Mouse (Mus musculus): ENCODE data around the gene Serpinb1c. TPM values are rescaled to one million over a fixed set of nuclear protein-coding genes. Genes with fewer than 3 reads are reported as not detected.
"Not testable (repeated sequence)": the region's sequence is repeated elsewhere in the genome, so short reads cannot be mapped to it uniquely, and the experiment has no call there.

Gene Serpinb1c
- polyA plus RNA-seq, 1 experiment: not detected

DNA sequence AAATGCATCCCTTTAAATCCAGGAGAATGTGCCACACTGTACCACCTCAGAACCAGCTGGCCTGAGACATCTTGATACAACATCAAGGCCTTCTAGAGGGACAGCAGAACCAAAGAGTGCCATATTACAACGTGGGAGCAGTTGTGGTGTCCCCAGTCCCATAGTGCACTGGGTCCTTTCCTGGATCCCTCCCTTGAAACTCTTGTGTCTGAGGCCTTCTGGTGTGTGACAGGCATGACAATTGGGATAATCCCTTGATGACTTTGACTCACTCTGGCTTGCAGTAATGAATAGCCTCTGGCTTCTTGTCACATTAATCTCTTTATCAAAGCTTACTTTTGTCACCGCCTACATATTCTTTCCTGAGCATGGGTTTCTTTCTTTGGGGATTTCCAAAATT, 31.0 kb downstream of the Serpinb1c start:
- Histone ChIP-seq H3K27ac (ENCODE audit: control insufficient read depth, insufficient read depth, low read length) (no peak overlapping the region), H3K27me3 (ENCODE audit: control insufficient read depth, insufficient read depth, low read length) (no peaks in the 10 kb centered on the region), H3K36me3 (ENCODE audit: control insufficient read depth, insufficient read depth, low read length) (no peaks in the 10 kb centered on the region), H3K4me1 (replicated peaks; ENCODE audit: control insufficient read depth, insufficient read depth, low read length) (no peaks in the 10 kb centered on the region), H3K4me3 (ENCODE audit: control insufficient read depth, insufficient read depth, low read length) (no peak overlapping the region)
- no peak for DNase-seq
- TF ChIP-seq POLR2A (IDR thresholded peaks at IDR 0.05; ENCODE audit: control insufficient read depth, extremely low read depth, insufficient read depth, low read length, poor library complexity) (no peak), CTCF (IDR thresholded peaks at IDR 0.05; ENCODE audit: borderline replicate concordance, control insufficient read depth, extremely low read depth, insufficient read depth, low read length, poor library complexity) (no peak)
- WGBS: 71% methylated on average over 2 of the region's 2 CpGs

DNA sequence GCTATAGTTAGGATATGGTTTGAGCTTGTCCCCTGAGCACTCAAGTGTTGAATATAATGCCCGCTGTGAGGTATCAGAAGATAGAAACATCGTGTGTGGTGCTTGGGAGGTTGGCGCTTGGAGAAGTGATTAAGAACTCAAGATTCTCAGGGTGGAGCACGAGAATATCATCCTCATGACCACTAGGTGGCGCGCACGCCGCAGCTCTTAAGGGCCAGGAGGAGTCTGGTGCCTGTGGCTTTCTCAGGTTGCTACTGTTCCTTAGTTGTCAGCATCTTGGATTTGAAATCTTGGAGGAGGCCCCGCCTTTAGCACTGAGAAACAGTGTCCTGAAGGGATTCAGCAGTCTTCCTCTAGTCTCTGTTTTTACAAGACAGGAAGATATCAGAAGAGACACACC, 31.5 kb downstream of the Serpinb1c start:
- H3K4me1 ChIP-seq (replicated peaks; ENCODE audit: control insufficient read depth, insufficient read depth, low read length): no peaks in the 10 kb centered on the region
- no peak overlapping the region for H3K4me3 ChIP-seq (ENCODE audit: control insufficient read depth, insufficient read depth, low read length)
- H3K36me3 ChIP-seq (ENCODE audit: control insufficient read depth, insufficient read depth, low read length): no peaks in the 10 kb centered on the region
- H3K27me3 ChIP-seq (ENCODE audit: control insufficient read depth, insufficient read depth, low read length): no peaks in the 10 kb centered on the region
- TF ChIP-seq CTCF (IDR thresholded peaks at IDR 0.05; ENCODE audit: borderline replicate concordance, control insufficient read depth, extremely low read depth, insufficient read depth, low read length, poor library complexity) (peak; percentile 91; the same call in 1 of the 2 replicates), POLR2A (IDR thresholded peaks at IDR 0.05; ENCODE audit: control insufficient read depth, extremely low read depth, insufficient read depth, low read length, poor library complexity) (no peak)
- no peak overlapping the region for H3K27ac ChIP-seq (ENCODE audit: control insufficient read depth, insufficient read depth, low read length)
- peak; percentile 68 for DNase-seq
- 5% methylated on average over 9 of the region's 9 CpGs for WGBS

DNA sequence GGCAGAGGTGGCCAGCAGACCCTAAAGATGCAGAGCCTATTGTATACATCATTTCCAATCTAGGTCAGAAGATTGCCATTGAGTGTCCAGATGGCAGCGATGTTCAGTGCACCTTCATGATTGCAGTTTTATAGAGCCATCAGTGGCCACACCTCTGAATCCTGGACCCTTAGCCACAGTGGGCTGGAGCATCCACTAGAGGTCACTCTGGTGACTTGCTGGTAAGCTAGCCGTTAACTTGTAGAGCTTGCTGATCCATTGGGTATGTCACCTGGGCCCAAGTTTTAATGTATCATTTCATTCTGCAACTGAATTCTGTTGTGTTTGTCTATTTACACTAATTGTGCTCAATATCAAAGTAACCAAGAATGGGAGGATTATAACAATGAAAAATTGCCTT, 32.4 kb downstream of the Serpinb1c start:
- Histone ChIP-seq H3K36me3 (ENCODE audit: control insufficient read depth, insufficient read depth, low read length) (no peaks in the 10 kb centered on the region), H3K4me3 (ENCODE audit: control insufficient read depth, insufficient read depth, low read length) (no peak overlapping the region), H3K27ac (ENCODE audit: control insufficient read depth, insufficient read depth, low read length) (no peak overlapping the region), H3K27me3 (ENCODE audit: control insufficient read depth, insufficient read depth, low read length) (no peaks in the 10 kb centered on the region), H3K4me1 (replicated peaks; ENCODE audit: control insufficient read depth, insufficient read depth, low read length) (no peaks in the 10 kb centered on the region)
- whole genome bisulfite sequencing: 66% methylated on average over 2 of the region's 2 CpGs
- TF ChIP-seq CTCF (IDR thresholded peaks at IDR 0.05; ENCODE audit: borderline replicate concordance, control insufficient read depth, extremely low read depth, insufficient read depth, low read length, poor library complexity) (no peak), POLR2A (IDR thresholded peaks at IDR 0.05; ENCODE audit: control insufficient read depth, extremely low read depth, insufficient read depth, low read length, poor library complexity) (no peak)
- DNase-seq: no peak

DNA sequence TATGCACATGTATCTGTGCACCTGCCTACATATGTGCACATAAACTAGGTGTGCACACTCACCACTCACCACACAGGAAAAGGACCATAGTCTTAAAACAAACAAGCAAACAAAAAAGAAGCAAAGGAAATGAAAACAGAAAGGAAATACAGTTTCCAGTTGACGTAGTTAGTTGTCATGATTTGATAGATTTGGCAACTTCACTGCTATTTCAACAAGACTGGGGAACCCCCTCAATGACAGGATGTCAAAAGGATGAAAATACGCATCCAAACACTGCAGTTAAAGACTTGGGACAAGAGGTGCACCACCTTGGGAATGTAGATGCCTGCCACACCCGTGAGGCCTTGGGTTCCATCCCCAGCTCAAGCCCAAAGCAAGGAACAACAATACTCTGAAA, 33.5 kb downstream of the Serpinb1c start:
- DNase-seq: not testable (repeated sequence)
- 89% methylated on average over 3 of the region's 3 CpGs for WGBS

DNA sequence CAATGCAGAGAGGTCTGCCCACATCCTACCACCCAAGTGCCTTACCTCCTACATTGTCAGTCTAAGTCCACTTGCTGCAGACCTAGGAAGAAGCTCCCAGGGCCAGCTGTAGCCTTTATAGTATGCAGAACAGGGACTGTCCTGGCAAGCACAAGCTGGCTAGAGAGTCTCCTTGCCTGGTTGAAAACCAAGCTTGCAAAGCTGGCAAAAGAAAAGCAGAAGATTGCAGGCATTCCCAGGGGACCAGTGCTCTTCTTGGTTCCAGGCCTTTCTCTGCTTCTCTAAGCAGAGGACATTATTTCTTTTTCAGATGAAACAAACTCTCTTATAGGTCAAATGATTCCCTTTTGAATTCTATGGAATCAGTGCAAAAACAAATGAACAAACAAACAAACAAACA, 34.6 kb downstream of the Serpinb1c start:
- no peaks in the 10 kb centered on the region for H3K4me1 ChIP-seq (replicated peaks; ENCODE audit: control insufficient read depth, insufficient read depth, low read length)
- H3K27ac ChIP-seq (ENCODE audit: control insufficient read depth, insufficient read depth, low read length): no peak overlapping the region
- no peak for DNase-seq
- H3K36me3 ChIP-seq (ENCODE audit: control insufficient read depth, insufficient read depth, low read length): no peaks in the 10 kb centered on the region
- H3K27me3 ChIP-seq (ENCODE audit: control insufficient read depth, insufficient read depth, low read length): no peaks in the 10 kb centered on the region
- H3K4me3 ChIP-seq (ENCODE audit: control insufficient read depth, insufficient read depth, low read length): no peak overlapping the region
- TF ChIP-seq CTCF (IDR thresholded peaks at IDR 0.05; ENCODE audit: borderline replicate concordance, control insufficient read depth, extremely low read depth, insufficient read depth, low read length, poor library complexity) (no peak), POLR2A (IDR thresholded peaks at IDR 0.05; ENCODE audit: control insufficient read depth, extremely low read depth, insufficient read depth, low read length, poor library complexity) (no peak)

More for the DNA sequence above, 33.5 kb downstream of the Serpinb1c start:
- not testable (repeated sequence) for H3K27ac ChIP-seq (ENCODE audit: control insufficient read depth, insufficient read depth, low read length); H3K36me3 ChIP-seq (ENCODE audit: control insufficient read depth, insufficient read depth, low read length); H3K4me3 ChIP-seq (ENCODE audit: control insufficient read depth, insufficient read depth, low read length); H3K27me3 ChIP-seq (ENCODE audit: control insufficient read depth, insufficient read depth, low read length); H3K4me1 ChIP-seq (replicated peaks; ENCODE audit: control insufficient read depth, insufficient read depth, low read length)

DNA sequence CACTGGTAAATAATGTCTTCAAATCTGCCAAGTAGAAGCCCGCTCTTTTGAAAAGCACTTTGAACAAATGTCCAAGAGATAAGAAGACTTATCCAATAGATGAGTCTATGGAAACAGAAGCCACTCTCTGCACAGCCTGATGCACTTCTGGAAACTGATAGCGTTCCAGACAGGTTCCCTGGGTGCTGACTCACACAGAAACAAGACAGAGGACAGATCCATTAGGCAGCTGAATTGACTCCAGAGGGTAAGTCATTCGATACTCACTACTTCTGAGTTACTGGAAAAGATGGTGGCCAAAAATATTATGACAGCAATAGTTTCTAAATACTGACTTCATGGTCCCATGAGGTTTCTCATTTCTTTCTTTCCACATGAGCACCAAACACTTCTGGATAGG, 37.2 kb downstream of the Serpinb1c start:
- no peak for TF ChIP-seq POLR2A (IDR thresholded peaks at IDR 0.05; ENCODE audit: control insufficient read depth, extremely low read depth, insufficient read depth, low read length, poor library complexity)

DNA sequence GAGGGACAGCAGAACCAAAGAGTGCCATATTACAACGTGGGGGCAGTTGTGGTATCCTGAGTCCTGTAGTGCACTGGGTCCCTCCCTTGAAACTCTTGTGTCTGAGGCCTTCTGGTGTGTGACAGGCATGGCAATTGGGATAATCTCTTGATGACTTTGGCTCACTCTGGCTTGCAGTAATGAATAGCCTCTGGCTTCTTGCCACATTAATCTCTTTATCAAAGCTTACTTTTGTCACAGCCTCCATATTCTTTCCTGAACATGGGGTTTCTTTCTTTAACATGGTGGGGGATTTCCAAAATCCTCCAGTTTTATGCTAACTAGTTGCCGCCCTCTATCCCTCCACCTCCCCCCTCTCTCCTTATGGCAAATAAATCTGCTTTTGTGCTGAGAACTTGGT, 44.9 kb downstream of the Serpinb1c start:
- no peak for DNase-seq
- TF ChIP-seq CTCF (IDR thresholded peaks at IDR 0.05; ENCODE audit: borderline replicate concordance, control insufficient read depth, extremely low read depth, insufficient read depth, low read length, poor library complexity) (no peak), POLR2A (IDR thresholded peaks at IDR 0.05; ENCODE audit: control insufficient read depth, extremely low read depth, insufficient read depth, low read length, poor library complexity) (no peak)
- no peaks in the 10 kb centered on the region for H3K36me3 ChIP-seq (ENCODE audit: control insufficient read depth, insufficient read depth, low read length)
- peaks cover 6% of the 10 kb centered on the region; the same call in 1 of the 2 replicates for H3K4me1 ChIP-seq (replicated peaks; ENCODE audit: control insufficient read depth, insufficient read depth, low read length)
- H3K4me3 ChIP-seq (ENCODE audit: control insufficient read depth, insufficient read depth, low read length): no peak overlapping the region
- H3K27ac ChIP-seq (ENCODE audit: control insufficient read depth, insufficient read depth, low read length): no peak overlapping the region
- H3K27me3 ChIP-seq (ENCODE audit: control insufficient read depth, insufficient read depth, low read length): no peaks in the 10 kb centered on the region
- 90% methylated on average over 2 of the region's 2 CpGs for WGBS

More for the DNA sequence above, 37.2 kb downstream of the Serpinb1c start:
- H3K4me3 ChIP-seq (ENCODE audit: control insufficient read depth, insufficient read depth, low read length): no peak overlapping the region
- 92% methylated on average over 3 of the region's 3 CpGs for WGBS
- no peaks in the 10 kb centered on the region for H3K4me1 ChIP-seq (replicated peaks; ENCODE audit: control insufficient read depth, insufficient read depth, low read length)
- no peak overlapping the region for H3K27ac ChIP-seq (ENCODE audit: control insufficient read depth, insufficient read depth, low read length)
- no peaks in the 10 kb centered on the region for H3K27me3 ChIP-seq (ENCODE audit: control insufficient read depth, insufficient read depth, low read length)
- no peaks in the 10 kb centered on the region for H3K36me3 ChIP-seq (ENCODE audit: control insufficient read depth, insufficient read depth, low read length)
- no peak for DNase-seq

Data from thymus, adult 2 months (tissue).